Mouse (Mus musculus) C2C12 (cell line): ENCODE measurements around the gene Ap4s1. TPM values are rescaled to one million over a fixed set of nuclear protein-coding genes. Genes with fewer than 3 reads are reported as not detected.

Experiments used
- H3K27me3 ChIP-seq: one replicate; pipeline ENCODE4 v1.6.1; 2011; ENCODE audit not compliant: control insufficient read depth, insufficient read depth, insufficient read length
- H3K36me3 ChIP-seq: one replicate; pipeline ENCODE4 v1.6.1; 2011; ENCODE audit not compliant: control insufficient read depth, insufficient read depth
- H3K4me3 ChIP-seq: one replicate; pipeline ENCODE4 v1.5.1; 2011; ENCODE audit warnings: mild to moderate bottlenecking, control low read depth; ENCODE audit not compliant: poor library complexity, insufficient read depth, severe bottlenecking
- H3K79me2 ChIP-seq: one replicate; pipeline ENCODE4 v1.6.1; 2011; ENCODE audit not compliant: control insufficient read depth, insufficient read depth
- H3K79me3 ChIP-seq: one replicate; pipeline ENCODE4 v1.6.1; 2011; ENCODE audit warnings: low read depth, control low read depth
- H3ac ChIP-seq: one replicate; pipeline ENCODE3; 2011; ENCODE audit warnings: low read depth; ENCODE audit not compliant: control insufficient read depth, insufficient read length
- CEBPB ChIP-seq: IDR thresholded peaks from one replicate; pipeline ENCODE4 v1.6.1; 2011; ENCODE audit warnings: low read depth, mild to moderate bottlenecking, control low read depth, moderate library complexity
- CTCF ChIP-seq: IDR thresholded peaks from one replicate; pipeline ENCODE4 v1.5.1; 2011; ENCODE audit not compliant: control insufficient read depth, insufficient read depth, insufficient read length
- FOSL1 ChIP-seq: IDR thresholded peaks from one replicate; pipeline ENCODE4 v1.8.0; 2011; ENCODE audit warnings: mild to moderate bottlenecking, low read length; ENCODE audit not compliant: poor library complexity, insufficient read depth, severe bottlenecking
- MAX ChIP-seq: IDR thresholded peaks from one replicate; pipeline ENCODE4 v1.6.1; 2011; ENCODE audit warnings: mild to moderate bottlenecking, control low read depth
- MYOD1 ChIP-seq: IDR thresholded peaks from one replicate; pipeline ENCODE4 v1.6.1; 2011; ENCODE audit warnings: low read depth; ENCODE audit not compliant: control insufficient read depth, insufficient read length
- MYOG ChIP-seq: IDR thresholded peaks from one replicate; pipeline ENCODE4 v1.6.1; 2011; ENCODE audit not compliant: control insufficient read depth, insufficient read length; ENCODE audit errors: extremely low read depth
- USF1 ChIP-seq: IDR thresholded peaks from one replicate; pipeline ENCODE4 v1.6.1; 2011; ENCODE audit warnings: low read depth, mild to moderate bottlenecking, control low read depth, moderate library complexity
- polyA plus RNA-seq: library from polyadenylated mRNA; unstranded; fragments of >200 nt; fragmentation: generic; extraction: Trizol; gene quantifications from one replicate; pipeline ENCODE4 v1.2.1, GENCODE M21; 2012; ENCODE audit warnings: missing spikeins

The Ap4s1 gene
- polyA plus RNA-seq, 1 experiment = 10.8 TPM

- Histone ChIP-seq H3K79me2 (no peaks in the 10 kb centered on the region), H3K27me3 (no peaks in the 10 kb centered on the region), H3K4me3 (no peak overlapping the region), H3K79me3 (no peaks in the 10 kb centered on the region), H3ac (no peak overlapping the region), H3K36me3 (no peaks in the 10 kb centered on the region)
- no peak for TF ChIP-seq CTCF
- no peak for TF ChIP-seq MYOG
- TF ChIP-seq FOSL1 = no peak
- TF ChIP-seq USF1 = no peak
- no peak for TF ChIP-seq MYOD1
- no peak for TF ChIP-seq CEBPB
- TF ChIP-seq MAX = no peak
Observed at GRCm38 (mm10) chr12:51729058-51729457, 38.2 kb downstream of the Ap4s1 start.

GRCm38 (mm10) chr12:51729827-51730226 is 39.0 kb downstream of the Ap4s1 start:
- TF ChIP-seq MYOD1 (no peak), FOSL1 (no peak), USF1 (no peak), MAX (no peak), MYOG (no peak), CEBPB (no peak), CTCF (no peak)
- no peaks in the 10 kb centered on the region for H3K79me3 ChIP-seq
- no peaks in the 10 kb centered on the region for H3K79me2 ChIP-seq
- no peak overlapping the region for H3K4me3 ChIP-seq
- H3K36me3 ChIP-seq = no peaks in the 10 kb centered on the region
- H3ac ChIP-seq = no peak overlapping the region
- no peaks in the 10 kb centered on the region for H3K27me3 ChIP-seq

DNA sequence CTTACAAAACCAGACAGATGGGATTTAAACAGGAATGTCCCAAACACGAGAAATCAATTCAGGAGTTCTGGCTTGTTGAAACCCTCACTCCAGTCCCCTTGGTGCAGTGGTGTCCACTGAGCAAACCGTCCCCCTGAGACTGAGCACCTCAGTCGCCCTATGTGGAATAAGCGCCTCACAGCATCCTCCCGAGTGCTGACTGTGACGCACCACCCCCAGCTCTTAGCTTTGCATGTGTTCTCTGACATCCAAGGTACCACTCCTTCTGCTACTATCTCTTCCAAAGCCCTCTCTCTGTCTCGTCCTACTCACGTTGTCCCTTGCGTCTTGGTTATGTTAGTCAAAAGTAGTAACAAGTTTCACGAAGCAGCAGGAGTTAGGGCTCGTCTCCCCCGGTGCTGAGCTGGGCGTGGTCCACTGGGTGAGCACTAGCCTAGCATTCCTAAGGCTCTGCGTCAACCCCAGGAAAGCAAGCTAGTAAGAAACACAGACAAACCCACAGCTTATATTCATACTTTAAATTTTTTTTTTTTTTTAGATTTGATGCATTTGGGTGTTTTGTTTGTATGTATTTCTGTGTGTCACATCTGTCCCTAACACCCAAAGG is 43.9 kb downstream of the Ap4s1 start:
- Histone ChIP-seq H3K27me3 (no peaks in the 10 kb centered on the region), H3K4me3 (no peak overlapping the region), H3ac (peak overlapping the region; percentile 53), H3K36me3 (no peaks in the 10 kb centered on the region), H3K79me3 (no peaks in the 10 kb centered on the region), H3K79me2 (no peaks in the 10 kb centered on the region)
- no peak for TF ChIP-seq MYOG
- TF ChIP-seq FOSL1 = no peak
- no peak for TF ChIP-seq MAX
- no peak for TF ChIP-seq USF1
- no peak for TF ChIP-seq CTCF
- no peak for TF ChIP-seq MYOD1
- TF ChIP-seq CEBPB = no peak

- no peak overlapping the region for H3K4me3 ChIP-seq
- no peaks in the 10 kb centered on the region for H3K36me3 ChIP-seq
- TF ChIP-seq USF1 = peak; percentile 48
- no peak for TF ChIP-seq CTCF
- H3K79me3 ChIP-seq = no peaks in the 10 kb centered on the region
- H3K79me2 ChIP-seq = no peaks in the 10 kb centered on the region
- H3K27me3 ChIP-seq = no peaks in the 10 kb centered on the region
- no peak overlapping the region for H3ac ChIP-seq
Observed at GRCm38 (mm10) chr12:51735840-51736271, 45.0 kb downstream of the Ap4s1 start.

DNA sequence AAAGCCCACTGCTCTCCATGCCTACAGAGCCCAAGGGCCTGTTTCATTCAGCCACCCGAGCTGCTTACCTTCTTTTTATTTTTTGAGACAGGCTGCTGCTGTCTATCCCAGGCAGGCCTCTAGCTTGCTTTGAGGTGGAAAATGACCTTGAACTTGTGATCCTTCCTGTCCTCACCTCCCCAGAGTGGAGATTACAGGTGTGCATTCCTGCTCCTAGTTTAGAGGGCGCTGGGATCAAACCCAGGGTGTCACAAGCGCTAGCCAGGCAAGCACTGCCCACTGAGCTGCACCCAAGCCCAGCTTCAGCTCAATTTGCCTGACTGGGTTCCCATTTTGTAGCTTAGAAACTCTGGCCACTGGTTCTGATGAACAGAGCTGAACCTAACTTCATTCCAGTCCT is 45.5 kb downstream of the Ap4s1 start:
- H3K79me3 ChIP-seq = no peaks in the 10 kb centered on the region
- no peaks in the 10 kb centered on the region for H3K79me2 ChIP-seq
- H3ac ChIP-seq = no peak overlapping the region
- peaks cover 2% of the 10 kb centered on the region for H3K36me3 ChIP-seq
- no peak overlapping the region for H3K4me3 ChIP-seq
- TF ChIP-seq FOSL1 (no peak), USF1 (no peak), MAX (no peak), MYOD1 (no peak), CEBPB (no peak), MYOG (no peak), CTCF (no peak)
- no peaks in the 10 kb centered on the region for H3K27me3 ChIP-seq

- no peak overlapping the region for H3K4me3 ChIP-seq
- TF ChIP-seq USF1 (no peak), MYOD1 (no peak), CEBPB (no peak), MAX (no peak), CTCF (no peak), FOSL1 (no peak), MYOG (no peak)
- H3K79me2 ChIP-seq = no peaks in the 10 kb centered on the region
- no peaks in the 10 kb centered on the region for H3K79me3 ChIP-seq
- H3ac ChIP-seq = no peak overlapping the region
- H3K27me3 ChIP-seq = no peaks in the 10 kb centered on the region
- H3K36me3 ChIP-seq = peaks cover 5% of the 10 kb centered on the region
Observed at GRCm38 (mm10) chr12:51736807-51737206, 46.0 kb downstream of the Ap4s1 start.
